Mouse (Mus musculus) embryonic stem cell, embryonic (primary cell): Measurements from ENCODE around the gene Cacna1a.

Experiments used
- CTCF ChIA-PET, 4 experiments: fragments of 300-600 bp in 2 of 4; fragments of 350-600 bp in 2 of 4; sonication (Branson Sonifier 250); formaldehyde crosslinking; loops; one replicate each; lab custom pipeline; 2022; ENCODE audit warnings: inconsistent platforms in 2 of 4; lab: Charles Lee
- POLR2A ChIA-PET, 4 experiments: fragments of 300-600 bp in 2 of 4; fragments of 350-600 bp in 2 of 4; sonication (Branson Sonifier 250); formaldehyde crosslinking; loops; one replicate each; lab custom pipeline; 2022; ENCODE audit warnings: antibody characterized with exemption in 4 of 4, inconsistent platforms in 1 of 4; lab: Charles Lee

The Cacna1a gene

GRCm38 (mm10) chr8:84533341-84533740, 145.1 kb downstream of the Cacna1a start:
- ChIA-PET CTCF (no interaction called here), POLR2A (interaction anchor here in 1 of 4 experiments (0.7 kb wide), 1 partner anchor 1202 kb away, joined by 3 read pairs; no protein-coding TSS in a partner anchor)

- POLR2A ChIA-PET: interaction anchor here in 2 of 4 experiments (0.7 to 2.8 kb wide), 8 partner anchors 9 to 90 kb away, joined by 3 to 10 read pairs (median 4); no protein-coding TSS in a partner anchor
Measured at GRCm38 (mm10) chr8:84536917-84537316, 148.7 kb downstream of the Cacna1a start.

GRCm38 (mm10) chr8:84539376-84539775, 151.1 kb downstream of the Cacna1a start:
- ChIA-PET CTCF (interaction anchor here (0.5 to 1.7 kb wide), 15 partner anchors 11 to 921 kb away, joined by 3 to 6 read pairs (median 3); no protein-coding TSS in a partner anchor), POLR2A (interaction anchor here (0.5 to 2.1 kb wide), 13 partner anchors 9 to 686 kb away, joined by 3 to 6 read pairs (median 3); partner anchors contain the start of gene Dcaf15 (in 1 of the 4))

More at GRCm38 (mm10) chr8:84536917-84537316, 148.7 kb downstream of the Cacna1a start:
- CTCF ChIA-PET: interaction anchor here (0.5 to 3.0 kb wide), 16 partner anchors 8 to 290 kb away, joined by 3 to 12 read pairs (median 4); no protein-coding TSS in a partner anchor

- CTCF ChIA-PET: interaction anchor here in 3 of 4 experiments (0.6 to 3.0 kb wide), 5 partner anchors 11 to 587 kb away, joined by 3 to 15 read pairs (median 3); partner anchors contain the start of gene Asf1b (in 1 of the 3)
Measured at GRCm38 (mm10) chr8:84542481-84542880, 154.2 kb downstream of the Cacna1a start.

GRCm38 (mm10) chr8:84545522-84545921, 157.3 kb downstream of the Cacna1a start:
- POLR2A ChIA-PET: interaction anchor here in 1 of 4 experiments (0.7 kb wide), 1 partner anchor 9 kb away, joined by 4 read pairs; no protein-coding TSS in a partner anchor

More at GRCm38 (mm10) chr8:84542481-84542880, 154.2 kb downstream of the Cacna1a start:
- POLR2A ChIA-PET: interaction anchor here in 3 of 4 experiments (0.6 to 1.9 kb wide), 5 partner anchors 12 to 182 kb away, joined by 3 to 6 read pairs (median 4); no protein-coding TSS in a partner anchor

GRCm38 (mm10) chr8:84552457-84552856, 164.2 kb downstream of the Cacna1a start:
- ChIA-PET POLR2A (interaction anchor here in 2 of 4 experiments (1.1 to 1.3 kb wide), 4 partner anchors 12 to 50 kb away, joined by 3 to 6 read pairs (median 4); no protein-coding TSS in a partner anchor), CTCF (interaction anchor here in 3 of 4 experiments (0.7 to 3.5 kb wide), 5 partner anchors 11 to 513 kb away, joined by 3 to 15 read pairs (median 4); no protein-coding TSS in a partner anchor)

More at GRCm38 (mm10) chr8:84545522-84545921, 157.3 kb downstream of the Cacna1a start:
- CTCF ChIA-PET: interaction anchor here in 3 of 4 experiments (1.0 to 2.4 kb wide), 5 partner anchors 9 to 36 kb away, joined by 3 to 7 read pairs (median 4); no protein-coding TSS in a partner anchor

GRCm38 (mm10) chr8:84553106-84553505, 164.9 kb downstream of the Cacna1a start:
- ChIA-PET POLR2A (interaction anchor here in 3 of 4 experiments (1.0 to 1.3 kb wide), 5 partner anchors 12 to 50 kb away, joined by 3 to 6 read pairs (median 4); no protein-coding TSS in a partner anchor), CTCF (interaction anchor here (0.7 to 3.5 kb wide), 13 partner anchors 11 to 514 kb away, joined by 3 to 16 read pairs (median 4); no protein-coding TSS in a partner anchor)

GRCm38 (mm10) chr8:84553617-84554016, 165.4 kb downstream of the Cacna1a start:
- POLR2A ChIA-PET: interaction anchor here in 2 of 4 experiments (0.8 to 1.9 kb wide), 9 partner anchors 10 to 102 kb away, joined by 3 to 7 read pairs (median 4); no protein-coding TSS in a partner anchor
- CTCF ChIA-PET: interaction anchor here (0.7 to 3.5 kb wide), 42 partner anchors 8 to 515 kb away, joined by 3 to 17 read pairs (median 4); partner anchors contain the start of gene Ccdc130 (in 1 of the 4)

GRCm38 (mm10) chr8:84554301-84555027, 166.2 kb downstream of the Cacna1a start:
- POLR2A ChIA-PET: interaction anchor here in 3 of 4 experiments (0.6 to 1.9 kb wide), 22 partner anchors 9 to 374 kb away, joined by 3 to 9 read pairs (median 4); partner anchors contain the start of gene Nacc1 (in 1 of the 3)
- CTCF ChIA-PET: interaction anchor here (0.5 to 3.5 kb wide), 72 partner anchors 8 to 728 kb away, joined by 3 to 17 read pairs (median 4); partner anchors contain the start of gene Ccdc130 (in 1 of the 4)

- POLR2A ChIA-PET: interaction anchor here (0.5 to 1.9 kb wide), 18 partner anchors 9 to 132 kb away, joined by 3 to 9 read pairs (median 4); partner anchors contain the start of gene Nacc1 (in 1 of the 4)
- CTCF ChIA-PET: interaction anchor here (0.5 to 3.5 kb wide), 33 partner anchors 8 to 596 kb away, joined by 3 to 17 read pairs (median 5); no protein-coding TSS in a partner anchor
Measured at GRCm38 (mm10) chr8:84555269-84555668, 167.0 kb downstream of the Cacna1a start.

GRCm38 (mm10) chr8:84557936-84558335, 169.7 kb downstream of the Cacna1a start:
- CTCF ChIA-PET: no interaction called here
- POLR2A ChIA-PET: interaction anchor here in 1 of 4 experiments (0.5 to 1.1 kb wide), 2 partner anchors 22 to 105 kb away, joined by 3 to 4 read pairs; no protein-coding TSS in a partner anchor

GRCm38 (mm10) chr8:84559121-84559604, 170.9 kb downstream of the Cacna1a start:
- ChIA-PET POLR2A (interaction anchor here in 2 of 4 experiments (0.6 to 1.0 kb wide), 2 partner anchors 58 to 465 kb away, joined by 3 to 4 read pairs; no protein-coding TSS in a partner anchor), CTCF (interaction anchor here in 2 of 4 experiments (0.6 to 1.0 kb wide), 2 partner anchors 22 to 31 kb away, joined by 3 to 5 read pairs; no protein-coding TSS in a partner anchor)

- POLR2A ChIA-PET: no interaction called here
- CTCF ChIA-PET: no interaction called here
Measured at GRCm38 (mm10) chr8:84561698-84562097, 173.5 kb downstream of the Cacna1a start.

- ChIA-PET POLR2A (interaction anchor here in 2 of 4 experiments (0.6 to 2.1 kb wide), 4 partner anchors 9 to 79 kb away, joined by 3 to 7 read pairs (median 3); no protein-coding TSS in a partner anchor), CTCF (interaction anchor here in 3 of 4 experiments (0.6 to 1.7 kb wide), 6 partner anchors 9 to 67 kb away, joined by 3 to 7 read pairs (median 5); no protein-coding TSS in a partner anchor)
Measured at GRCm38 (mm10) chr8:84564042-84564441, 175.8 kb downstream of the Cacna1a start.

GRCm38 (mm10) chr8:84565577-84566360, 177.5 kb downstream of the Cacna1a start:
- CTCF ChIA-PET: interaction anchor here in 3 of 4 experiments (0.5 to 3.0 kb wide), 10 partner anchors 10 to 1841 kb away, joined by 3 to 11 read pairs (median 4); no protein-coding TSS in a partner anchor

GRCm38 (mm10) chr8:84566816-84567413, 178.7 kb downstream of the Cacna1a start:
- ChIA-PET POLR2A (interaction anchor here in 3 of 4 experiments (0.6 to 2.3 kb wide), 9 partner anchors 12 to 280 kb away, joined by 3 to 9 read pairs (median 4); no protein-coding TSS in a partner anchor), CTCF (interaction anchor here (0.5 to 3.0 kb wide), 27 partner anchors 9 to 1000 kb away, joined by 3 to 11 read pairs (median 4); partner anchors contain the start of gene Trmt1 (in 1 of the 4))

More at GRCm38 (mm10) chr8:84565577-84566360, 177.5 kb downstream of the Cacna1a start:
- POLR2A ChIA-PET: interaction anchor here in 2 of 4 experiments (0.5 to 2.3 kb wide), 5 partner anchors 11 to 210 kb away, joined by 3 to 9 read pairs (median 3); no protein-coding TSS in a partner anchor
